Mouse (Mus musculus): ENCODE measurements at regions not wholly inside any gene's neighbourhood (a gene's known extent, or its start where the extent isn't known, plus 50 kb on each side); places are given as distances from the start of the nearest gene placed in this dataset.

- no peaks in the 10 kb centered on the region for H3K9me3 ChIP-seq
- no peak overlapping the region for H3K9ac ChIP-seq
- H3K27ac ChIP-seq = peak overlapping the region; percentile 49
- H3K4me2 ChIP-seq = peak overlapping the region; percentile 12
- no peak overlapping the region for H3K4me3 ChIP-seq
- H3K4me1 ChIP-seq = peaks cover 7% of the 10 kb centered on the region
- peak; percentile 92 for ATAC-seq (replicated peaks)
- WGBS = 7% methylated on average over 17 of the region's 17 CpGs
- no peaks in the 10 kb centered on the region for H3K36me3 ChIP-seq (replicated peaks)
- no peaks in the 10 kb centered on the region; the same call in 1 of the 2 replicates for H3K27me3 ChIP-seq (replicated peaks)
Measured at GRCm38 (mm10) chr9:23083562-23083961, 139.3 kb upstream of the Bmper start.

GRCm38 (mm10) chr9:23089339-23089738 is 133.5 kb upstream of the Bmper start:
- 76% methylated on average over 2 of the region's 2 CpGs for WGBS
- H3K27me3 ChIP-seq (replicated peaks) = no peaks in the 10 kb centered on the region
- no peak for ATAC-seq (replicated peaks)
- no peak overlapping the region for H3K9ac ChIP-seq
- no peak overlapping the region for H3K27ac ChIP-seq
- no peak overlapping the region for H3K4me2 ChIP-seq
- no peaks in the 10 kb centered on the region for H3K9me3 ChIP-seq
- no peaks in the 10 kb centered on the region for H3K4me1 ChIP-seq
- H3K4me3 ChIP-seq = no peak overlapping the region
- no peaks in the 10 kb centered on the region for H3K36me3 ChIP-seq (replicated peaks)

GRCm38 (mm10) chr9:23097134-23097789 is 125.6 kb upstream of the Bmper start:
- no peak for ATAC-seq (replicated peaks)
- no peaks in the 10 kb centered on the region for H3K27me3 ChIP-seq (replicated peaks)
- no peaks in the 10 kb centered on the region for H3K9me3 ChIP-seq
- H3K36me3 ChIP-seq (replicated peaks) = no peaks in the 10 kb centered on the region
- no peak overlapping the region for H3K9ac ChIP-seq
- no peak overlapping the region for H3K4me3 ChIP-seq
- H3K4me2 ChIP-seq = no peak overlapping the region
- 75% methylated on average over 11 of the region's 11 CpGs for WGBS
- H3K27ac ChIP-seq = no peak overlapping the region
- H3K4me1 ChIP-seq = no peaks in the 10 kb centered on the region

- H3K4me2 ChIP-seq = no peak overlapping the region
- H3K4me3 ChIP-seq = no peak overlapping the region
- no peak overlapping the region for H3K27ac ChIP-seq
- no peak for ATAC-seq (replicated peaks)
- no peaks in the 10 kb centered on the region for H3K9me3 ChIP-seq
- H3K36me3 ChIP-seq (replicated peaks) = no peaks in the 10 kb centered on the region
- no peaks in the 10 kb centered on the region for H3K27me3 ChIP-seq (replicated peaks)
- no peak overlapping the region for H3K9ac ChIP-seq
- no peaks in the 10 kb centered on the region for H3K4me1 ChIP-seq
Measured at GRCm38 (mm10) chr9:23101584-23101983, 121.3 kb upstream of the Bmper start.

GRCm38 (mm10) chr9:23101990-23102796 is 120.7 kb upstream of the Bmper start:
- Histone ChIP-seq H3K4me2 (no peak overlapping the region), H3K4me1 (no peaks in the 10 kb centered on the region), H3K27ac (no peak overlapping the region), H3K27me3 (replicated peaks) (no peaks in the 10 kb centered on the region), H3K4me3 (no peak overlapping the region), H3K36me3 (replicated peaks) (no peaks in the 10 kb centered on the region), H3K9me3 (no peaks in the 10 kb centered on the region), H3K9ac (no peak overlapping the region)
- WGBS = 72% methylated on average over 9 of the region's 9 CpGs
- peak; percentile 66 for ATAC-seq (replicated peaks)

DNA sequence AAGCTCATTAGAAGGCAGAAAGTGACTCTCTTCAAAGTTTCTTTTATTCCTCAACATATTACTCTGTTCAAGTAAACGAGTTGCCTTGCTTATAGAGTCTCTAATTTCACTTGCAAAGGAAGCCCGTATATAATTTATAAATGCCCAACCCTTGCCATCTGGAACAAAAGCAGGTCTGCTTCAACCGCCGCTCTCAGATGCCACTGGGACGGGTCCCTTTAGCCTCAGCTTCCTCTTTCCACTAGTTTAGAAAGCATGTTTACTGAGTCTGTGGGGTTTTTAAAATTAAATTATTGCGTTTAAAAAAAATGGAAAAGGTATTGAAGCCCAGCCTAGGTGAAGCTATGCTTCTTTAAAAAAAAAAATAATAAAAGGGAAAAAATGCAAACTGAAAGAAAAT is 111.4 kb upstream of the Bmper start:
- no peak overlapping the region for H3K4me2 ChIP-seq
- no peaks in the 10 kb centered on the region for H3K9me3 ChIP-seq
- no peak overlapping the region for H3K4me3 ChIP-seq
- H3K4me1 ChIP-seq = no peaks in the 10 kb centered on the region
- no peaks in the 10 kb centered on the region for H3K27me3 ChIP-seq (replicated peaks)
- H3K27ac ChIP-seq = no peak overlapping the region
- no peak overlapping the region for H3K9ac ChIP-seq
- no peak for ATAC-seq (replicated peaks)
- no peaks in the 10 kb centered on the region for H3K36me3 ChIP-seq (replicated peaks)
- WGBS = 70% methylated on average over 6 of the region's 6 CpGs

DNA sequence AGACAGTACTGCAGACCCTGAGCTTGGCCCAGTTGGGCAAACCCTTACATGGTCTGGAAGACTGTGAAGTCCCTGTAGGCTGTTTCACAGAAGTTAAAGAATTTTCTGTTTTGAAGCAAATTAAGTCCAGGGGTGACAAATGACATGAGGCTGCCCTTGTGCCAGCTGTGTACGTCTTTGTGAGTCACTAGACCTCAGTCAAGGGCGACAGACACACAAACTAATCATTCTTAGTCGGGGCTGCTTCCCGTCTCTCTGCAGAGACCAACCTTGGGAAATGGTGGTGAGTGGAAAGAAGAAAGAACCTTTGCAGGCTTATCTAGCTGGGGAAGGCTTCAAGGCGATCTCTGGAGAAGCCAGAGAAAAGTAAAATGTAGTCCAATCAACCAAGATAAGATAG is 107.8 kb upstream of the Bmper start:
- Histone ChIP-seq H3K9ac (no peak overlapping the region), H3K9me3 (no peaks in the 10 kb centered on the region), H3K4me2 (no peak overlapping the region), H3K27ac (no peak overlapping the region), H3K36me3 (replicated peaks) (no peaks in the 10 kb centered on the region), H3K27me3 (replicated peaks) (no peaks in the 10 kb centered on the region), H3K4me1 (no peaks in the 10 kb centered on the region), H3K4me3 (no peak overlapping the region)
- ATAC-seq (replicated peaks) = no peak
- WGBS = 85% methylated on average over 5 of the region's 5 CpGs

GRCm38 (mm10) chr9:23115540-23115939 is 107.3 kb upstream of the Bmper start:
- Histone ChIP-seq H3K9me3 (no peaks in the 10 kb centered on the region), H3K4me2 (no peak overlapping the region), H3K4me3 (no peak overlapping the region), H3K27me3 (replicated peaks) (no peaks in the 10 kb centered on the region), H3K27ac (no peak overlapping the region), H3K36me3 (replicated peaks) (no peaks in the 10 kb centered on the region), H3K9ac (no peak overlapping the region), H3K4me1 (no peaks in the 10 kb centered on the region)
- no peak for ATAC-seq (replicated peaks)
- WGBS = 88% methylated on average over 5 of the region's 5 CpGs

DNA sequence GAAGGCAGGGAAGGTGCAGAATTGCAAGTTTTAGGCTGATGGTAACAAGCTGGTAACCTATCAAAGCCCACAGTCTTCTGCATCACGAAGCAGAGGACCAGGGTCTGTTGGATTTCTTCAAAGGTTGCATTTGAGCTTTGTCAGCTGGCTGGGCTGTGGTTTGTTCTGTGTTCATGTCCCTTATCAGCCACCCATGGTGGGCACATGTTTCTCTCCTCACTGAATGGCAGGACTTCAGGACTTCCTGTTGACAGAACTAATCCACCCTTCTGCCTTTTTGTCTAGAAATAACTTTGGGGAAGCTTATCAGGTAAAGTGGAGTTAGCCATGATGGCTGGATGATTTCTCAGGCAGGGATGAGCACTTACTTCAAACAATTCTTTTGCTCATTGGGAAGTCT is 106.6 kb upstream of the Bmper start:
- ATAC-seq (replicated peaks) = no peak
- H3K27ac ChIP-seq = no peak overlapping the region
- 77% methylated on average over 1 of the region's 1 CpGs for WGBS
- H3K27me3 ChIP-seq (replicated peaks) = no peaks in the 10 kb centered on the region
- H3K4me1 ChIP-seq = no peaks in the 10 kb centered on the region
- no peak overlapping the region for H3K4me3 ChIP-seq
- no peaks in the 10 kb centered on the region for H3K36me3 ChIP-seq (replicated peaks)
- no peak overlapping the region for H3K9ac ChIP-seq
- no peak overlapping the region for H3K4me2 ChIP-seq
- no peaks in the 10 kb centered on the region for H3K9me3 ChIP-seq

GRCm38 (mm10) chr9:23119811-23120210 is 103.1 kb upstream of the Bmper start:
- no peak for ATAC-seq (replicated peaks)
- Histone ChIP-seq H3K4me1 (no peaks in the 10 kb centered on the region), H3K9me3 (no peaks in the 10 kb centered on the region), H3K27me3 (replicated peaks) (no peaks in the 10 kb centered on the region), H3K36me3 (replicated peaks) (no peaks in the 10 kb centered on the region), H3K27ac (no peak overlapping the region), H3K4me3 (no peak overlapping the region), H3K9ac (no peak overlapping the region), H3K4me2 (no peak overlapping the region)
- 81% methylated on average over 4 of the region's 4 CpGs for WGBS

- H3K27me3 ChIP-seq (replicated peaks) = no peaks in the 10 kb centered on the region
- no peaks in the 10 kb centered on the region for H3K36me3 ChIP-seq (replicated peaks)
- ATAC-seq (replicated peaks) = no peak
- no peak overlapping the region for H3K27ac ChIP-seq
- no peaks in the 10 kb centered on the region for H3K9me3 ChIP-seq
- H3K9ac ChIP-seq = no peak overlapping the region
- WGBS = 89% methylated on average over 2 of the region's 2 CpGs
- no peak overlapping the region for H3K4me2 ChIP-seq
- no peak overlapping the region for H3K4me3 ChIP-seq
- peaks cover 5% of the 10 kb centered on the region for H3K4me1 ChIP-seq
Measured at GRCm38 (mm10) chr9:23120814-23121213, 102.1 kb upstream of the Bmper start.

- H3K9ac ChIP-seq = no peak overlapping the region
- no peak for ATAC-seq (replicated peaks)
Measured at GRCm38 (mm10) chr9:23122524-23122923, 100.4 kb upstream of the Bmper start.

DNA sequence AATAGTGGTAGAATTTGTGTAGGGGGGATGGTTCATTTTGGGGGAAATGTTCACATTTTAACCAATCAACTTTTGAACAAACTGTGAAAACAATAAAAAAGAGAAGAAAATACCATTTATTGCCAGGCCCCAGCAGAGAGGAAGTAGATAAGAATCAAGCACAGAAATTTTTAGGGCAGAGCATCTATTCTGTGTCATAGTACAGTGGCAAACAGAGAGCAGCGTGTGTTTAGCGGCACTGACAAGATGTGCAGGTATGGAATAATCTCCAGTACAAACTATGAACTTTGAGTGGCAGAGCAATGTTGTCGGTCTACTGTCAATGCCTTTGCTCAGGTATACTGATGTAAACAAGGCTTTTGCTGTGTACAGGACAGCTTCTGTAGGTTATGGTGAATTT is 99.4 kb upstream of the Bmper start:
- no peak overlapping the region for H3K9ac ChIP-seq
- no peaks in the 10 kb centered on the region for H3K9me3 ChIP-seq
- H3K27ac ChIP-seq = no peak overlapping the region
- H3K27me3 ChIP-seq (replicated peaks) = no peaks in the 10 kb centered on the region
- H3K4me1 ChIP-seq = peaks cover 21% of the 10 kb centered on the region
- H3K4me3 ChIP-seq = no peak overlapping the region
- WGBS = 91% methylated on average over 3 of the region's 3 CpGs
- H3K4me2 ChIP-seq = no peak overlapping the region
- ATAC-seq (replicated peaks) = no peak
- no peaks in the 10 kb centered on the region for H3K36me3 ChIP-seq (replicated peaks)

More at GRCm38 (mm10) chr9:23122524-23122923, 100.4 kb upstream of the Bmper start:
- WGBS = 88% methylated on average over 5 of the region's 5 CpGs
- no peak overlapping the region for H3K4me3 ChIP-seq
- no peak overlapping the region for H3K27ac ChIP-seq
- no peaks in the 10 kb centered on the region for H3K9me3 ChIP-seq
- H3K36me3 ChIP-seq (replicated peaks) = no peaks in the 10 kb centered on the region
- no peaks in the 10 kb centered on the region for H3K27me3 ChIP-seq (replicated peaks)
- peaks cover 15% of the 10 kb centered on the region for H3K4me1 ChIP-seq
- no peak overlapping the region for H3K4me2 ChIP-seq
